Mouse (Mus musculus) limb, embryonic 12.5 days (tissue): Measurements from ENCODE around the gene Hspa4l. TPM values are rescaled to one million over a fixed set of nuclear protein-coding genes. Genes with fewer than 3 reads are reported as not detected.
A peak's percentile ranks its signal among the peaks of the same experiment; 100 is the strongest.
"Not testable (repeated sequence)": the region's sequence is repeated elsewhere in the genome, so short reads cannot be mapped to it uniquely, and the experiment has no call there.

Experiments
- ATAC-seq: fragments of 200-750 bp; cut with Nextera tagmentation; 2 replicates; pipeline ENCODE4 v1.8.0; 2017; ENCODE audit warnings: low read depth, moderate TSS enrichment; ENCODE audit not compliant: insufficient number of reproducible peaks, insufficient read depth, low FRiP score, low TSS enrichment
- H3K27ac ChIP-seq: fragments of 300-500 bp; sonication (generic); 2 replicates; pipeline ENCODE4 v1.5.1; 2016; ENCODE audit warnings: mild to moderate bottlenecking, moderate library complexity
- H3K27me3 ChIP-seq: fragments of 300-500 bp; sonication (generic); 2 replicates; pipeline ENCODE4 v1.6.1; 2016; ENCODE audit warnings: mild to moderate bottlenecking, moderate library complexity
- H3K36me3 ChIP-seq: fragments of 300-500 bp; sonication (generic); 2 replicates; pipeline ENCODE4 v1.6.1; 2016; ENCODE audit warnings: mild to moderate bottlenecking, moderate library complexity
- H3K4me1 ChIP-seq: fragments of 300-500 bp; sonication (generic); replicated peaks from 2 replicates; pipeline ENCODE4 v1.6.1; 2016
- H3K4me2 ChIP-seq: fragments of 300-500 bp; sonication (generic); 2 replicates; pipeline ENCODE4 v1.6.1; 2016; ENCODE audit warnings: mild to moderate bottlenecking, moderate library complexity
- H3K4me3 ChIP-seq: fragments of 300-500 bp; sonication (generic); replicated peaks from 2 replicates; pipeline ENCODE4 v1.5.1; 2016; ENCODE audit warnings: mild to moderate bottlenecking
- H3K9ac ChIP-seq: fragments of 300-500 bp; sonication (generic); replicated peaks from 2 replicates; pipeline ENCODE4 v1.6.1; 2016; ENCODE audit warnings: mild to moderate bottlenecking, moderate library complexity
- H3K9me3 ChIP-seq: fragments of 300-500 bp; sonication (generic); 2 replicates; pipeline ENCODE4 v1.6.1; 2016; ENCODE audit warnings: mild to moderate bottlenecking, moderate library complexity
- WGBS: fragments of 180-500 bp; shearing (Covaris S2); methylation state at CpG from one replicate; pipeline ENCODE4 v1.1.7; 2016; 5-methylcytosine and 5-hydroxymethylcytosine counted together
- polyA plus RNA-seq: library from polyadenylated mRNA; unstranded; fragments of >200 nt; fragmentation: Nextera tagmentation; extraction: Ambion mirVana; gene quantifications from 2 replicates; pipeline ENCODE4 v1.2.1, GENCODE M21; 2016

The Hspa4l gene
- polyA plus RNA-seq, 1 experiment from 2014 or later: 3.9 TPM

- H3K4me2 ChIP-seq: peak overlapping the region; percentile 65
Observed at GRCm38 (mm10) chr3:40845521-40845920, 101.2 kb downstream of the Hspa4l start.

More at GRCm38 (mm10) chr3:40845521-40845920, 101.2 kb downstream of the Hspa4l start:
- not testable (repeated sequence) for H3K4me3 ChIP-seq, H3K4me1 ChIP-seq, ATAC-seq, H3K9ac ChIP-seq, H3K27me3 ChIP-seq, H3K9me3 ChIP-seq, H3K36me3 ChIP-seq, H3K27ac ChIP-seq
- WGBS: 80% methylated on average over 6 of the region's 6 CpGs

Other genes with a start within 250 kb of the Hspa4l start
- 3.6 and 3.8 TPM in 2 replicates for gene Intu, start 213.2 kb upstream of the Hspa4l start, polyA plus RNA-seq
- gene Slc25a31, start 35.6 kb upstream of the Hspa4l start, polyA plus RNA-seq: 0.19 and 0.47 TPM in 2 replicates
- gene Plk4, start 55.5 kb downstream of the Hspa4l start, polyA plus RNA-seq: 68.8 and 74.5 TPM in 2 replicates
- gene Mfsd8, start 102.4 kb downstream of the Hspa4l start, polyA plus RNA-seq: 5.6 and 6.8 TPM in 2 replicates
- 7.3 and 11.3 TPM in 2 replicates for gene Abhd18, start 102.5 kb downstream of the Hspa4l start, polyA plus RNA-seq
- gene 1700034I23Rik, start 158.0 kb downstream of the Hspa4l start, polyA plus RNA-seq: 0.14 and 0.23 TPM in 2 replicates
- 0.85 and 1.1 TPM in 2 replicates for gene Larp1b, start 205.3 kb downstream of the Hspa4l start, polyA plus RNA-seq